Mouse (Mus musculus) testis, adult 2 months (tissue): Measurements from ENCODE around the gene Pcdh7.

Experiments
- CTCF ChIP-seq: fragments of 200-500 bp; IDR thresholded peaks from 2 replicates; pipeline ENCODE4 v1.5.1; 2012; ENCODE audit warnings: low read depth, mild to moderate bottlenecking, inconsistent platforms, low read length, moderate library complexity; ENCODE audit not compliant: control insufficient read depth, insufficient read depth, insufficient replicate concordance
- POLR2A ChIP-seq: fragments of 200-500 bp; IDR thresholded peaks from 2 replicates; pipeline ENCODE4 v1.6.1; 2012; ENCODE audit warnings: low read depth, mild to moderate bottlenecking, inconsistent platforms, low read length, moderate library complexity; ENCODE audit not compliant: control insufficient read depth

- TF ChIP-seq CTCF (no peak), POLR2A (no peak)
Observed at GRCm38 (mm10) chr5:57921140-57921539, 203.4 kb downstream of the Pcdh7 start.
